8 mouse cellular contexts compared by ENCODE assay signal in the genomic region with DNA sequence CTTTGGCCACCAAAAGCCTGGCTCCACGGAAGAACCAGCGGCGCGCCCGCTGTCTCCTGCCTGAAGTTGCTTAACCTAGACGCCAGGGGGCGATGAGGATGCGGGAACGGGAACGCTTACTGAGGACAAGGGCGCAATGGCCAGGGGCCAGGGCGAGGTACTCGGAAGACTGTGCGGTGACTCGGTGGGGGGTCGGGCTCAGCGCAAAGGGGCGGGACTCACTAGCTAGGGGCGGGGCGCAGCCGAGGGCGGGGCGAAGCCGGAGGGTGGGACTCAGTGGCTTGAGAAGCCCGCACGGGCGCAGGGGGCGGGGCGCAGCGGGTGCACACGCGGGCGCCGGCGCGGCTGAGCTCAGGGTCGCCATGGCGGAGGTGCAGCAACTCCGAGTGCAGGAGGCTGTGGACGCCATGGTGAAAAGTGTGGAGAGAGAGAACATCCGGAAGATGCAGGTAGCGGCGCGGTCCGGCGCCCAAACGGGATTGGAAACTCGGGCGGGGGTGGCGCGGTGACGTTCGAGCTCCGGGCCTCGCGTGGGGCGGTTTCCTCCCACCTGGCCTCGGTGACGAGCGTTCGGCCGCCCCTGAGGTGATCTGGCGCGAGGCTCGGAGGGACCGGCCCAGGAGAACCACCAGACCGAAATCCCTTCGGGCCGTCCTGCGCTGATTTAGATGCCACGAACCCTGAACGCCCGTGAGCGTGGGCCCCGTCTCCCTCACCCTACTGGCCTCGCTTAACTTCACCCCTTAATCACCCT. TPM values are rescaled to one million over a fixed set of nuclear protein-coding genes. Genes with fewer than 3 reads are reported as not detected.
A peak's percentile ranks its signal among the peaks of the same experiment; 100 is the strongest.
DNase-seq lines count a peak whose midpoint lies in the region; ATAC-seq lines count a peak whose summit lies in the region.

A gene (plus strand): TSS at position 276 of the 754 bp plus-strand sequence.

- H3K9ac ChIP-seq in heart, embryonic 14.5 days (ENCODE audit: low read length) = peak within 1 kb of the TSS; percentile 91
- H3K9ac ChIP-seq in liver, embryonic 13.5 days = peak within 1 kb of the TSS; percentile 80
- peak within 1 kb of the TSS; percentile 82 for H3K9ac ChIP-seq in stomach, embryonic 16.5 days (ENCODE audit: low read length)

- no peaks in the 10 kb centered on the region for H3K9me3 ChIP-seq in heart, embryonic 14.5 days (ENCODE audit: control insufficient read depth, low read length)
- H3K9me3 ChIP-seq in liver, embryonic 13.5 days (replicated peaks) = no peaks in the 10 kb centered on the region
- no peaks in the 10 kb centered on the region for H3K9me3 ChIP-seq in stomach, embryonic 16.5 days (replicated peaks; ENCODE audit: control insufficient read depth, low read length)

- peak within 1 kb of the TSS; percentile 34 to 80 for H3K27ac ChIP-seq in heart, embryonic 14.5 days (replicated peaks in 1 of 2; ENCODE audit: control insufficient read depth in 1 of 2, insufficient read depth in 1 of 2, low read depth in 2 of 2, low read length in 2 of 2)
- H3K27ac ChIP-seq in liver, embryonic 13.5 days = peak within 1 kb of the TSS; percentile 84
- peak within 1 kb of the TSS; percentile 90 for H3K27ac ChIP-seq in stomach, embryonic 16.5 days (ENCODE audit: low read length)

- peaks cover 8 to 13% of the 10 kb centered on the region in 2 experiments for H3K4me1 ChIP-seq in heart, embryonic 14.5 days (ENCODE audit: control insufficient read depth in 2 of 2, insufficient read depth in 2 of 2, low read length in 2 of 2)
- peaks cover 40% of the 10 kb centered on the region for H3K4me1 ChIP-seq in liver, embryonic 13.5 days (replicated peaks)
- peaks cover 11% of the 10 kb centered on the region for H3K4me1 ChIP-seq in stomach, embryonic 16.5 days (ENCODE audit: control insufficient read depth, insufficient read depth, low read length)

- H3K4me2 ChIP-seq in heart, embryonic 14.5 days (ENCODE audit: low read length) = peak within 1 kb of the TSS; percentile 95
- H3K4me2 ChIP-seq in liver, embryonic 13.5 days = peak within 1 kb of the TSS; percentile 98
- peak within 1 kb of the TSS; percentile 99 for H3K4me2 ChIP-seq in stomach, embryonic 16.5 days (ENCODE audit: low read depth, low read length)

- no peaks in the 10 kb centered on the region for H3K27me3 ChIP-seq in heart, embryonic 14.5 days (ENCODE audit: control insufficient read depth, insufficient read depth, low read length)
- no peaks in the 10 kb centered on the region for H3K27me3 ChIP-seq in liver, embryonic 13.5 days
- H3K27me3 ChIP-seq in stomach, embryonic 16.5 days (ENCODE audit: control insufficient read depth, insufficient read depth, low read length) = no peaks in the 10 kb centered on the region

- DNase-seq in c-Kit-negative CD71-positive TER-119-positive erythroid progenitor cells, embryonic 14.5 days (ENCODE audit: low read depth, low spot score) = peak; percentile 90
- DNase-seq in fibroblast of lung, adult 2 months (ENCODE audit: low read depth) = peak; percentile 96
- DNase-seq in kidney, postnatal 14 days = peak; percentile 97
- DNase-seq in liver, embryonic 13.5 days = peak; percentile 90
- peak; percentile 99 for DNase-seq in neural tube, embryonic 10.5 days (ENCODE audit: extremely low spot score, low spot score)

- peak; percentile 86 for ATAC-seq in CD4-positive, CD25-positive, alpha-beta regulatory T cell, adult 4 months
- peak; percentile 93 for ATAC-seq in heart, embryonic 14.5 days (ENCODE audit: insufficient number of reproducible peaks, insufficient read depth, low FRiP score, low read depth)
- peak; percentile 95 for ATAC-seq in liver, embryonic 13.5 days (ENCODE audit: low read depth)
- peak; percentile 97 for ATAC-seq in stomach, embryonic 16.5 days (ENCODE audit: insufficient read depth, low FRiP score)

- H3K36me3 ChIP-seq in heart, embryonic 14.5 days (ENCODE audit: control insufficient read depth, insufficient read depth, low read length) = peaks cover 22% of the 10 kb centered on the region
- peaks cover 11% of the 10 kb centered on the region for H3K36me3 ChIP-seq in liver, embryonic 13.5 days
- H3K36me3 ChIP-seq in stomach, embryonic 16.5 days (ENCODE audit: control insufficient read depth, insufficient read depth, low read length) = no peaks in the 10 kb centered on the region

- under 1% methylated on average over 72 of the region's 76 CpGs for WGBS in heart, embryonic 14.5 days
- WGBS in liver, embryonic 13.5 days (ENCODE audit: insufficient replicate concordance) = under 1% methylated on average over 75 of the region's 76 CpGs
- under 1% methylated on average over 76 of the region's 76 CpGs for WGBS in stomach, embryonic 16.5 days

- H3K4me3 ChIP-seq in heart, embryonic 14.5 days (ENCODE audit: control insufficient read depth in 1 of 2, insufficient read depth in 1 of 2, low read depth in 1 of 2, low read length in 2 of 2) = peak within 1 kb of the TSS; percentile 75 to 76
- peak within 1 kb of the TSS; percentile 72 for H3K4me3 ChIP-seq in liver, embryonic 13.5 days (replicated peaks)
- H3K4me3 ChIP-seq in stomach, embryonic 16.5 days (replicated peaks; ENCODE audit: low read length) = peak within 1 kb of the TSS; percentile 72

RNA-seq across cellular contexts. Expression of the gene that starts here (rescaled TPM):
- 10 to 100 TPM; 56.6 to 65.9 TPM for polyA plus RNA-seq in CD4-positive, CD25-positive, alpha-beta regulatory T cell, adult 4 months (2017; shearing (Covaris generic))
- 91.6 and 91.9 TPM in 2 replicates for polyA plus RNA-seq in heart, embryonic 14.5 days (2014; fragmentation: Nextera tagmentation; extraction: Ambion mirVana)
- 94.3 and 104 TPM in 2 replicates for polyA plus RNA-seq in liver, embryonic 13.5 days (2015; fragmentation: Nextera tagmentation; extraction: Ambion mirVana)
- 120 and 128 TPM in 2 replicates for polyA plus RNA-seq in stomach, embryonic 16.5 days (2015; fragmentation: Nextera tagmentation; extraction: Ambion mirVana)

Comparison
In these comparisons a context has a peak if more than half of its experiments do, and no peak if none do; other contexts are left out.
1. Peak in every context shown above with its lines: DNase-seq, ATAC-seq, H3K4me3 ChIP-seq and H3K27ac ChIP-seq.